19 mouse cellular contexts compared by ENCODE assay signal in the genomic region with DNA sequence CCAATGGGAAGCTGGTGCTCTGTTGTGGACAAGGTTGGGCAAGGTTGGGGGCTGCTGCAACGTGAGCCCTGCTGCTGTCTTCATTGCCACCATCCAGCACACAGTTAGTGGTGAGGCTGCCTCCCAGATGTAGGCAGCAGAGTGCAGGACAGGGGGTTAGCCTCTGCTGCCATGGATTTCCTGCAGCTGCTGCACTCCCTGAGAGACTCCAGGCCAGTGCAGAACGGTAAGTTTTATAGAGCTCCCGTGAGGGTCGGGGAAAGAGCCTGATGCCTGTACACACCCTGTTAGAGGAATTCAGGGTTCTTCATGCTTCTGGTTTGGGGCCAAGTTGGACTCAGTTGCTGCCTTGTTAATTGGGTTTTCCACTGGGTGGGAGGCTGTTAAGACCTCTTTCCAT. TPM values are rescaled to one million over a fixed set of nuclear protein-coding genes. Genes with fewer than 3 reads are reported as not detected.
DNase-seq lines count a peak whose midpoint lies in the region; ATAC-seq and TF ChIP-seq lines count a peak whose summit lies in the region.
"Had no signal": no experiment of that assay in that cellular context is flagged by ENCODE, and none has a peak within 500 bp of the region (broad histone marks: within the 10 kb centered on the region; RNA-seq: fewer than 3 reads in every experiment).

No protein-coding gene starts in this region.

- no peaks in the 10 kb centered on the region for H3K36me3 ChIP-seq in limb, embryonic 14.5 days (ENCODE audit: control insufficient read depth, insufficient read depth, low read length)
- H3K36me3 ChIP-seq: embryonic facial prominence, embryonic 12.5 days; heart, embryonic 12.5 days; hindbrain, embryonic 13.5 days had no signal

- no peak for TF ChIP-seq POLR2A in limb, embryonic 14.5 days (IDR thresholded peaks at IDR 0.05; ENCODE audit: borderline replicate concordance, extremely low read depth, insufficient read depth, insufficient read length)

- peak; percentile 20 for DNase-seq in gastrocnemius, adult 18-20 months (ENCODE audit: low spot score)
- no peak for DNase-seq in gastrocnemius, adult 8-10 months (ENCODE audit: low spot score in 2 of 2)
- no peak for DNase-seq in left cerebral cortex, adult 2 months (ENCODE audit: extremely low spot score in 1 of 2, low spot score in 2 of 2)
- DNase-seq in left cerebral cortex, postnatal 36 days (ENCODE audit: low spot score in 2 of 2): no peak
- DNase-seq in limb, embryonic 14.5 days (ENCODE audit: low spot score): peak; percentile 21
- no peak for DNase-seq in yolk sac, embryonic 10.5 days (ENCODE audit: low spot score)
- DNase-seq: adrenal gland, postnatal 10 days; cerebellum, adult 11 months; cerebellum, adult 8-10 months; cerebellum, postnatal 14 days; embryo, embryonic 11 days; gastrocnemius, postnatal 14 days had no signal

- no peak for ATAC-seq in limb, embryonic 14.5 days (ENCODE audit: low FRiP score, low read depth)
- ATAC-seq in inflammation-experienced regulatory T-cells, adult 6 months: no peak
- ATAC-seq: forebrain, embryonic 14.5 days; hindbrain, postnatal 0 days had no signal

- peaks cover 8% of the 10 kb centered on the region for H3K4me1 ChIP-seq in limb, embryonic 14.5 days (ENCODE audit: control insufficient read depth, insufficient read depth, low read length)
- H3K4me1 ChIP-seq: embryonic facial prominence, embryonic 12.5 days; hindbrain, embryonic 13.5 days had no signal

- H3K27me3 ChIP-seq in limb, embryonic 14.5 days (ENCODE audit: control insufficient read depth, insufficient read depth, low read length): no peaks in the 10 kb centered on the region
- H3K27me3 ChIP-seq: embryonic facial prominence, embryonic 12.5 days; heart, embryonic 12.5 days; hindbrain, embryonic 13.5 days had no signal

- peak overlapping the region; percentile 44; the same call in 1 of the 2 replicates for H3K27ac ChIP-seq in left cerebral cortex, adult 2 months
- no peak overlapping the region for H3K27ac ChIP-seq in limb, embryonic 14.5 days (replicated peaks; ENCODE audit: low read depth, low read length)
- H3K27ac ChIP-seq: embryonic facial prominence, embryonic 12.5 days; hindbrain, embryonic 13.5 days; hindbrain, postnatal 0 days had no signal

- H3K4me2 ChIP-seq in limb, embryonic 14.5 days (replicated peaks; ENCODE audit: low read depth, low read length, severe bottlenecking): no peak overlapping the region
- H3K4me2 ChIP-seq: embryonic facial prominence, embryonic 12.5 days; heart, embryonic 12.5 days; hindbrain, embryonic 13.5 days had no signal

- no peak overlapping the region for H3K9ac ChIP-seq in limb, embryonic 14.5 days (ENCODE audit: low read depth, low read length, severe bottlenecking)
- H3K9ac ChIP-seq: embryonic facial prominence, embryonic 12.5 days; heart, embryonic 12.5 days; hindbrain, embryonic 13.5 days had no signal

- H3K9me3 ChIP-seq in limb, embryonic 14.5 days (ENCODE audit: control insufficient read depth, low read length): no peaks in the 10 kb centered on the region
- H3K9me3 ChIP-seq: embryonic facial prominence, embryonic 12.5 days; heart, embryonic 12.5 days; hindbrain, embryonic 13.5 days had no signal

- H3K4me3 ChIP-seq in left cerebral cortex, adult 2 months: no peak overlapping the region
- no peak overlapping the region for H3K4me3 ChIP-seq in limb, embryonic 14.5 days (replicated peaks; ENCODE audit: low read length)
- H3K4me3 ChIP-seq: embryonic facial prominence, embryonic 12.5 days; heart, embryonic 12.5 days; hindbrain, embryonic 13.5 days had no signal

- TF ChIP-seq CTCF in left cerebral cortex, adult 2 months (IDR thresholded peaks at IDR 0.05): no peak

- WGBS in limb, embryonic 14.5 days: 10% methylated on average over 4 of the region's 4 CpGs

- intact Hi-C loops in left cerebral cortex, adult 2 months (cut with DNase I): no loop called here
- intact Hi-C loops in left cerebral cortex, postnatal 36 days (cut with DNase I): no loop called here

RNA-seq across cellular contexts. Expression of gene Gas7, which starts 11.9 kb away (rescaled TPM):
- total RNA-seq in gastrocnemius, adult 18-20 months (2021): 1 to 10 TPM; 6.4 to 8.1 TPM
- total RNA-seq in gastrocnemius, adult 8-10 months (2022): 1 to 10 TPM; 4.2 to 7.8 (median 5.1) TPM
- total RNA-seq in left cerebral cortex, adult 2 months (2021): 100 to 1,000 TPM; 539 to 559 TPM
- total RNA-seq in left cerebral cortex, postnatal 36 days (2021): 100 to 1,000 TPM; 563 to 580 TPM
- polyA plus RNA-seq in limb, embryonic 14.5 days (2012; rRNA removed): 9.8 and 10.4 TPM in 2 replicates
- polyA plus RNA-seq in limb, embryonic 14.5 days (2014; fragmentation: Nextera tagmentation; extraction: Ambion mirVana): 17.2 and 18.2 TPM in 2 replicates
- polyA plus RNA-seq in inflammation-experienced regulatory T-cells, adult 6 months (2017; shearing (Covaris generic)): 10 to 100 TPM in 1 of 3 experiments, under 1 TPM in 1, not detected in 1; 0.09 to 12.6 TPM
- polyA plus RNA-seq: C2C12 had no signal

Comparison
In these comparisons a context has a peak if more than half of its experiments do, and no peak if none do; other contexts are left out.
1. DNase-seq: peak in gastrocnemius, adult 18-20 months (single experiment) and limb, embryonic 14.5 days (single experiment); none in gastrocnemius, adult 8-10 months (0 of 2), left cerebral cortex, adult 2 months (0 of 2), left cerebral cortex, postnatal 36 days (0 of 2) and yolk sac, embryonic 10.5 days (single experiment).
2. RNA of gene Gas7, which starts 11.9 kb away (total RNA-seq): 563 to 580 TPM in left cerebral cortex, postnatal 36 days and 539 to 559 TPM in left cerebral cortex, adult 2 months; 6.4 to 8.1 TPM in gastrocnemius, adult 18-20 months and 4.2 to 7.8 TPM in gastrocnemius, adult 8-10 months; every median in the first group is over 10 times any median in the second.